Mouse (Mus musculus): Measurements from ENCODE around the gene Nupl1.

- TF ChIP-seq CTCF (IDR thresholded peaks at IDR 0.05; ENCODE audit: extremely low read depth, insufficient read depth, low read length) (no peak), POLR2A (IDR thresholded peaks at IDR 0.05; ENCODE audit: extremely low read depth, insufficient read depth, low read length) (no peak)
Observed at GRCm38 (mm10) chr14:60152373-60152772, 98.9 kb downstream of the Nupl1 start.

All from cortical plate, adult 2 months (tissue).